ENCODE assay signal across 23 mouse cellular contexts in the genomic region with DNA sequence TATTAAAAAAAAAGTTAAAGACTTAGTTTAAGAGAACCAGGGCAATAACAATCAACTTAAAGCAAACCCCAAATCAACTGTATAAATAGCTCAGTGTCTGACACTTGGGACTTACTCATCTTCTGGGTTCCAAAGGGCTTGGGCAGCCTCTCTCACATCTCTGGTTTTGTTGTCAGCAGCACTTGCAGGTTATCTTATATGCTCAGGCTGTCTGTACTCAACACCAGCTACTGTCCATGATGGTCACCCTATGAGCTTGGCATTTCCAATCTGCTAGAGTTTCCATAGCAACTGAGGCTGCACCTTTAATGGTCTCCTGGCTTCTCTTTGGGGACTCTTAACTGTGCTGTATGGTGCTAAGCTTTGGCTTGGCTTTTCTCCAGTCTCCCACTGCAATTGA.
A peak's percentile ranks its signal among the peaks of the same experiment; 100 is the strongest.
DNase-seq lines count a peak whose midpoint lies in the region; ATAC-seq lines count a peak whose summit lies in the region.
"Had no signal": no experiment of that assay in that cellular context is flagged by ENCODE, and none has a peak within 500 bp of the region (broad histone marks: within the 10 kb centered on the region; RNA-seq: fewer than 3 reads in every experiment).

No protein-coding gene starts in this region.

- H3K27me3 ChIP-seq in liver, embryonic 11.5 days (replicated peaks; ENCODE audit: control insufficient read depth, insufficient read depth, low read length): no peaks in the 10 kb centered on the region
- no peaks in the 10 kb centered on the region for H3K27me3 ChIP-seq in midbrain, embryonic 13.5 days
- no peaks in the 10 kb centered on the region for H3K27me3 ChIP-seq in midbrain, embryonic 16.5 days (ENCODE audit: control insufficient read depth, insufficient read depth, low read depth, low read length)
- H3K27me3 ChIP-seq: embryonic facial prominence, embryonic 12.5 days; embryonic facial prominence, embryonic 15.5 days; hindbrain, embryonic 13.5 days; Patski had no signal

- no peak overlapping the region for H3K27ac ChIP-seq in liver, embryonic 11.5 days (ENCODE audit: low read depth, low read length)
- H3K27ac ChIP-seq in midbrain, embryonic 13.5 days: no peak overlapping the region
- H3K27ac ChIP-seq in midbrain, embryonic 16.5 days (ENCODE audit: low read length): no peak overlapping the region
- H3K27ac ChIP-seq: embryonic facial prominence, embryonic 12.5 days; embryonic facial prominence, embryonic 15.5 days; hindbrain, embryonic 10.5 days; hindbrain, embryonic 13.5 days had no signal

- H3K4me3 ChIP-seq in liver, embryonic 11.5 days (ENCODE audit: low read depth, low read length): no peak overlapping the region
- H3K4me3 ChIP-seq in midbrain, embryonic 13.5 days (replicated peaks): no peak overlapping the region
- H3K4me3 ChIP-seq in midbrain, embryonic 16.5 days (ENCODE audit: low read depth, low read length): no peak overlapping the region
- H3K4me3 ChIP-seq: embryonic facial prominence, embryonic 12.5 days; embryonic facial prominence, embryonic 15.5 days; gastrocnemius, adult 2 months; hindbrain, embryonic 10.5 days; hindbrain, embryonic 13.5 days had no signal

- H3K36me3 ChIP-seq in liver, embryonic 11.5 days (ENCODE audit: control insufficient read depth, insufficient read depth, low read length): peaks cover 14% of the 10 kb centered on the region
- H3K36me3 ChIP-seq in midbrain, embryonic 13.5 days: peaks cover 40% of the 10 kb centered on the region
- H3K36me3 ChIP-seq in midbrain, embryonic 16.5 days (ENCODE audit: control insufficient read depth, insufficient read depth, low read length): peaks cover 14% of the 10 kb centered on the region

- no peaks in the 10 kb centered on the region for H3K4me1 ChIP-seq in liver, embryonic 11.5 days (replicated peaks; ENCODE audit: control insufficient read depth, insufficient read depth, low read length)
- H3K4me1 ChIP-seq in midbrain, embryonic 13.5 days (replicated peaks): no peaks in the 10 kb centered on the region
- H3K4me1 ChIP-seq in midbrain, embryonic 16.5 days (ENCODE audit: control insufficient read depth, insufficient read depth, low read length): no peaks in the 10 kb centered on the region
- H3K4me1 ChIP-seq: embryonic facial prominence, embryonic 12.5 days; embryonic facial prominence, embryonic 15.5 days; hindbrain, embryonic 10.5 days; hindbrain, embryonic 13.5 days had no signal

- no peaks in the 10 kb centered on the region for H3K9me3 ChIP-seq in liver, embryonic 11.5 days (ENCODE audit: control insufficient read depth, low read length)
- no peaks in the 10 kb centered on the region for H3K9me3 ChIP-seq in midbrain, embryonic 13.5 days
- H3K9me3 ChIP-seq in midbrain, embryonic 16.5 days (replicated peaks; ENCODE audit: control insufficient read depth, low read length, poor library complexity, severe bottlenecking): no peaks in the 10 kb centered on the region
- H3K9me3 ChIP-seq: embryonic facial prominence, embryonic 12.5 days; embryonic facial prominence, embryonic 15.5 days; hindbrain, embryonic 10.5 days; hindbrain, embryonic 13.5 days had no signal

- H3K9ac ChIP-seq in liver, embryonic 11.5 days (ENCODE audit: low read depth, low read length): no peak overlapping the region
- no peak overlapping the region for H3K9ac ChIP-seq in midbrain, embryonic 13.5 days (replicated peaks)
- H3K9ac ChIP-seq in midbrain, embryonic 16.5 days (ENCODE audit: low read depth, low read length): no peak overlapping the region
- H3K9ac ChIP-seq: embryonic facial prominence, embryonic 12.5 days; embryonic facial prominence, embryonic 15.5 days; forebrain, postnatal 0 days; hindbrain, embryonic 13.5 days had no signal

- ATAC-seq in liver, embryonic 11.5 days (replicated peaks; ENCODE audit: low FRiP score): 0 out of 2 replicates have a peak, but pooled peaks have one; percentile 13
- 0 out of 2 replicates have a peak, but pooled peaks have one; percentile 24 for ATAC-seq in midbrain, embryonic 13.5 days
- no peak for ATAC-seq in midbrain, embryonic 16.5 days
- peak; percentile 50 for ATAC-seq in megakaryocyte-erythroid progenitor cell, adult 5-6 weeks (replicated peaks; ENCODE audit: low FRiP score, low TSS enrichment, poor library complexity, severe bottlenecking)
- ATAC-seq: forebrain, embryonic 14.5 days; forebrain, postnatal 0 days; hindbrain, embryonic 16.5 days; Patski had no signal

- no peak overlapping the region for H3K4me2 ChIP-seq in liver, embryonic 11.5 days
- H3K4me2 ChIP-seq in midbrain, embryonic 13.5 days (replicated peaks): no peak overlapping the region
- H3K4me2 ChIP-seq in midbrain, embryonic 16.5 days (ENCODE audit: low read length): no peak overlapping the region
- H3K4me2 ChIP-seq: embryonic facial prominence, embryonic 12.5 days; embryonic facial prominence, embryonic 15.5 days; heart, embryonic 11.5 days; hindbrain, embryonic 13.5 days had no signal

- DNase-seq in liver, embryonic 11.5 days (ENCODE audit: low spot score): no peak
- DNase-seq in liver: no peak
- DNase-seq in layer of hippocampus, postnatal 36 days: no peak
- DNase-seq: adrenal gland, postnatal 10 days; adrenal gland, postnatal 36 days; cerebellum, adult 11 months; cerebellum, adult 2 months; cerebellum, adult 9-11 months; cerebellum, postnatal 25 days; forebrain, postnatal 0 days; gastrocnemius, adult 2 months; gastrocnemius, postnatal 14 days had no signal
